Mouse (Mus musculus): ENCODE data around the gene Mfsd11. TPM values are rescaled to one million over a fixed set of nuclear protein-coding genes. Genes with fewer than 3 reads are reported as not detected.
A peak's percentile ranks its signal among the peaks of the same experiment; 100 is the strongest.
"Not testable (repeated sequence)": the region's sequence is repeated elsewhere in the genome, so short reads cannot be mapped to it uniquely, and the experiment has no call there.

Mfsd11 gene
- polyA plus RNA-seq, 1 experiment from 2014 or later = 26.8 TPM

- 71% methylated on average over 5 of the region's 5 CpGs for WGBS
- no peaks in the 10 kb centered on the region for H3K9me3 ChIP-seq
- H3K4me1 ChIP-seq = peaks cover 11% of the 10 kb centered on the region
- H3K27ac ChIP-seq (replicated peaks) = no peak overlapping the region
- peaks cover 19% of the 10 kb centered on the region for H3K27me3 ChIP-seq (replicated peaks; ENCODE audit: low read depth, poor library complexity, severe bottlenecking)
- H3K4me3 ChIP-seq = no peak overlapping the region
- DNase-seq (ENCODE audit: low spot score) = no peak
- H3K36me3 ChIP-seq (replicated peaks) = no peaks in the 10 kb centered on the region
Observed at GRCm38 (mm10) chr11:116881440-116881839, 29.2 kb downstream of the Mfsd11 start.

GRCm38 (mm10) chr11:116882446-116882845 is 30.2 kb downstream of the Mfsd11 start:
- DNase-seq (ENCODE audit: low spot score) = no peak
- H3K27me3 ChIP-seq (replicated peaks; ENCODE audit: low read depth, poor library complexity, severe bottlenecking) = peaks cover 29% of the 10 kb centered on the region
- peaks cover 16% of the 10 kb centered on the region for H3K4me1 ChIP-seq
- no peaks in the 10 kb centered on the region for H3K36me3 ChIP-seq (replicated peaks)
- H3K27ac ChIP-seq (replicated peaks) = no peak overlapping the region; the same call in 1 of the 2 replicates
- no peak overlapping the region for H3K4me3 ChIP-seq
- 84% methylated on average over 10 of the region's 10 CpGs for WGBS
- no peaks in the 10 kb centered on the region for H3K9me3 ChIP-seq

GRCm38 (mm10) chr11:116884061-116884460 is 31.8 kb downstream of the Mfsd11 start:
- no peak for DNase-seq (ENCODE audit: low spot score)
- Histone ChIP-seq H3K36me3 (replicated peaks) (no peaks in the 10 kb centered on the region), H3K27ac (replicated peaks) (no peak overlapping the region), H3K9me3 (no peaks in the 10 kb centered on the region), H3K4me1 (peaks cover 16% of the 10 kb centered on the region), H3K4me3 (no peak overlapping the region), H3K27me3 (replicated peaks; ENCODE audit: low read depth, poor library complexity, severe bottlenecking) (peaks cover 42% of the 10 kb centered on the region)
- 82% methylated on average over 6 of the region's 6 CpGs for WGBS

GRCm38 (mm10) chr11:116885275-116886151 is 33.3 kb downstream of the Mfsd11 start:
- Histone ChIP-seq H3K27ac (replicated peaks) (0 out of 2 replicates have a peak overlapping the region, but pooled peaks have one; percentile 8), H3K4me3 (peak overlapping the region; percentile 46), H3K36me3 (replicated peaks) (no peaks in the 10 kb centered on the region), H3K27me3 (replicated peaks; ENCODE audit: low read depth, poor library complexity, severe bottlenecking) (peaks cover 52% of the 10 kb centered on the region), H3K9me3 (no peaks in the 10 kb centered on the region), H3K4me1 (peaks cover 22% of the 10 kb centered on the region)
- 2% methylated on average over 27 of the region's 28 CpGs for WGBS
- DNase-seq (ENCODE audit: low spot score) = peak; percentile 86

- Histone ChIP-seq H3K4me1 (peaks cover 22% of the 10 kb centered on the region), H3K36me3 (replicated peaks) (no peaks in the 10 kb centered on the region), H3K9me3 (no peaks in the 10 kb centered on the region), H3K4me3 (no peak overlapping the region), H3K27ac (replicated peaks) (no peak overlapping the region), H3K27me3 (replicated peaks; ENCODE audit: low read depth, poor library complexity, severe bottlenecking) (peaks cover 52% of the 10 kb centered on the region)
- DNase-seq (ENCODE audit: low spot score) = no peak
- 56% methylated on average over 5 of the region's 5 CpGs for WGBS
Observed at GRCm38 (mm10) chr11:116887136-116887535, 34.9 kb downstream of the Mfsd11 start.

GRCm38 (mm10) chr11:116893532-116894442 is 41.5 kb downstream of the Mfsd11 start:
- Histone ChIP-seq H3K4me3 (no peak overlapping the region), H3K9me3 (no peaks in the 10 kb centered on the region), H3K36me3 (replicated peaks) (no peaks in the 10 kb centered on the region), H3K27ac (replicated peaks) (no peak overlapping the region), H3K4me1 (peaks cover 16% of the 10 kb centered on the region), H3K27me3 (replicated peaks; ENCODE audit: low read depth, poor library complexity, severe bottlenecking) (peaks cover 27% of the 10 kb centered on the region; the same call in 1 of the 2 replicates)
- no peak for DNase-seq (ENCODE audit: low spot score)
- 80% methylated on average over 19 of the region's 19 CpGs for WGBS

GRCm38 (mm10) chr11:116895402-116895801 is 43.2 kb downstream of the Mfsd11 start:
- DNase-seq (ENCODE audit: low spot score) = no peak
- no peaks in the 10 kb centered on the region for H3K9me3 ChIP-seq
- H3K4me1 ChIP-seq = peaks cover 15% of the 10 kb centered on the region
- H3K4me3 ChIP-seq = no peak overlapping the region
- H3K36me3 ChIP-seq (replicated peaks) = no peaks in the 10 kb centered on the region
- peaks cover 21% of the 10 kb centered on the region; the same call in 1 of the 2 replicates for H3K27me3 ChIP-seq (replicated peaks; ENCODE audit: low read depth, poor library complexity, severe bottlenecking)
- H3K27ac ChIP-seq (replicated peaks) = no peak overlapping the region
- 69% methylated on average over 3 of the region's 3 CpGs for WGBS

GRCm38 (mm10) chr11:116899247-116899646 is 47.0 kb downstream of the Mfsd11 start:
- H3K4me3 ChIP-seq = no peak overlapping the region
- H3K9me3 ChIP-seq = no peaks in the 10 kb centered on the region
- no peak overlapping the region for H3K27ac ChIP-seq (replicated peaks)
- H3K4me1 ChIP-seq = peaks cover 22% of the 10 kb centered on the region
- no peak for DNase-seq (ENCODE audit: low spot score)
- H3K27me3 ChIP-seq (replicated peaks; ENCODE audit: low read depth, poor library complexity, severe bottlenecking) = peaks cover 50% of the 10 kb centered on the region
- H3K36me3 ChIP-seq (replicated peaks) = no peaks in the 10 kb centered on the region
- WGBS = 94% methylated on average over 12 of the region's 12 CpGs

- peaks cover 66% of the 10 kb centered on the region for H3K27me3 ChIP-seq (replicated peaks; ENCODE audit: low read depth, poor library complexity, severe bottlenecking)
- H3K4me1 ChIP-seq = peaks cover 33% of the 10 kb centered on the region
- H3K9me3 ChIP-seq; H3K36me3 ChIP-seq (replicated peaks); H3K4me3 ChIP-seq; DNase-seq (ENCODE audit: low spot score); H3K27ac ChIP-seq (replicated peaks): not testable (repeated sequence)
- WGBS = 91% methylated on average over 10 of the region's 10 CpGs
Observed at GRCm38 (mm10) chr11:116902588-116902987, 50.3 kb downstream of the Mfsd11 start.

GRCm38 (mm10) chr11:116905741-116906456 is 53.7 kb downstream of the Mfsd11 start:
- no peak for DNase-seq (ENCODE audit: low spot score)
- WGBS = 3% methylated on average over 23 of the region's 23 CpGs

GRCm38 (mm10) chr11:116913573-116913972 is 61.3 kb downstream of the Mfsd11 start:
- H3K9me3 ChIP-seq = no peaks in the 10 kb centered on the region
- H3K27me3 ChIP-seq (replicated peaks; ENCODE audit: low read depth, poor library complexity, severe bottlenecking) = peaks cover 44% of the 10 kb centered on the region
- H3K36me3 ChIP-seq (replicated peaks) = no peaks in the 10 kb centered on the region
- no peak overlapping the region for H3K4me3 ChIP-seq
- WGBS = 82% methylated on average over 16 of the region's 16 CpGs
- no peak overlapping the region for H3K27ac ChIP-seq (replicated peaks)
- DNase-seq (ENCODE audit: low spot score) = no peak
- H3K4me1 ChIP-seq = peaks cover 5% of the 10 kb centered on the region; the same call in 1 of the 2 replicates

More at GRCm38 (mm10) chr11:116905741-116906456, 53.7 kb downstream of the Mfsd11 start:
- Histone ChIP-seq H3K4me1 (peaks cover 24% of the 10 kb centered on the region), H3K27ac (replicated peaks) (no peak overlapping the region), H3K36me3 (replicated peaks) (no peaks in the 10 kb centered on the region), H3K9me3 (no peaks in the 10 kb centered on the region), H3K27me3 (replicated peaks; ENCODE audit: low read depth, poor library complexity, severe bottlenecking) (peaks cover 46% of the 10 kb centered on the region), H3K4me3 (peak overlapping the region; percentile 49)
